Mouse (Mus musculus) hindbrain, embryonic 12.5 days (tissue): ENCODE results near the gene Sec24b. TPM values are rescaled to one million over a fixed set of nuclear protein-coding genes. Genes with fewer than 3 reads are reported as not detected.

Experiments used
- ATAC-seq: fragments of 200-750 bp; cut with Nextera tagmentation; 2 replicates; pipeline ENCODE4 v1.8.0; 2017; ENCODE audit warnings: moderate TSS enrichment; ENCODE audit not compliant: low FRiP score
- H3K27ac ChIP-seq: fragments of 300-500 bp; sonication (generic); 2 replicates; pipeline ENCODE4 v1.5.1; 2016; ENCODE audit warnings: mild to moderate bottlenecking
- H3K27me3 ChIP-seq: fragments of 300-500 bp; sonication (generic); 2 replicates; pipeline ENCODE4 v1.6.1; 2016; ENCODE audit warnings: mild to moderate bottlenecking
- H3K36me3 ChIP-seq: fragments of 300-500 bp; sonication (generic); 2 replicates; pipeline ENCODE4 v1.6.1; 2016; ENCODE audit warnings: mild to moderate bottlenecking
- H3K4me1 ChIP-seq: fragments of 300-500 bp; sonication (generic); 2 replicates; pipeline ENCODE4 v1.6.1; 2016
- H3K4me2 ChIP-seq: fragments of 300-500 bp; sonication (generic); replicated peaks from 2 replicates; pipeline ENCODE4 v1.6.1; 2016; ENCODE audit warnings: mild to moderate bottlenecking
- H3K4me3 ChIP-seq: fragments of 300-500 bp; sonication (generic); 2 replicates; pipeline ENCODE4 v1.5.1; 2016; ENCODE audit warnings: mild to moderate bottlenecking
- H3K9ac ChIP-seq: fragments of 300-500 bp; sonication (generic); 2 replicates; pipeline ENCODE4 v1.6.1; 2016; ENCODE audit warnings: mild to moderate bottlenecking, moderate library complexity
- H3K9me3 ChIP-seq: fragments of 300-500 bp; sonication (generic); replicated peaks from 2 replicates; pipeline ENCODE4 v1.6.1; 2016; ENCODE audit warnings: mild to moderate bottlenecking
- WGBS: fragments of 180-500 bp; shearing (Covaris S2); methylation state at CpG from one replicate; pipeline ENCODE4 v1.1.7; 2016; 5-methylcytosine and 5-hydroxymethylcytosine counted together
- polyA plus RNA-seq: library from polyadenylated mRNA; unstranded; fragments of >200 nt; fragmentation: Nextera tagmentation; extraction: Ambion mirVana; gene quantifications from 2 replicates; pipeline ENCODE4 v1.2.1, GENCODE M21; 2016

Gene Sec24b
- polyA plus RNA-seq, 1 experiment from 2014 or later: 36.8 TPM

DNA sequence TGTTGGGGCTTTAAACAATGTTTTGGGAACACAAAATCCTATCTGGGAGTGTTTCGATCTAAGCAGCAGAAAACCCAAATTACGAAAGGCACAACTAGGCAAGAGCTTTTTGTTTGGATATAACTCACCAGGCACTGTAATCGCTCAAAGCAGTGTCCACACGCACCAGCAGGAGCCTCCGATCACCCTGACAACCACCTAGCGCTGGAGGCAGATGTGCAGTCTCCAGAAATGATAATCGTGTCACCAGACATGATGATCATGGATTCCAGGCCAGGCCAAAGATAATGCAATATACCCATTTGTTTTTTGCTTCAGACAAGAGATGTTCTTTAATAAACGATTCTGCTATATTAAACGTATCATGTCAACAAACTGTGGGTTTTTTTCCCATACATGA, 93.5 kb downstream of the Sec24b start:
- Histone ChIP-seq H3K9ac (no peak overlapping the region), H3K4me3 (no peak overlapping the region), H3K36me3 (no peaks in the 10 kb centered on the region), H3K4me2 (no peak overlapping the region), H3K27me3 (peaks cover 26% of the 10 kb centered on the region), H3K4me1 (peaks cover 22% of the 10 kb centered on the region), H3K27ac (no peak overlapping the region), H3K9me3 (no peaks in the 10 kb centered on the region)
- no peak for ATAC-seq
- WGBS: 69% methylated on average over 9 of the region's 9 CpGs

DNA sequence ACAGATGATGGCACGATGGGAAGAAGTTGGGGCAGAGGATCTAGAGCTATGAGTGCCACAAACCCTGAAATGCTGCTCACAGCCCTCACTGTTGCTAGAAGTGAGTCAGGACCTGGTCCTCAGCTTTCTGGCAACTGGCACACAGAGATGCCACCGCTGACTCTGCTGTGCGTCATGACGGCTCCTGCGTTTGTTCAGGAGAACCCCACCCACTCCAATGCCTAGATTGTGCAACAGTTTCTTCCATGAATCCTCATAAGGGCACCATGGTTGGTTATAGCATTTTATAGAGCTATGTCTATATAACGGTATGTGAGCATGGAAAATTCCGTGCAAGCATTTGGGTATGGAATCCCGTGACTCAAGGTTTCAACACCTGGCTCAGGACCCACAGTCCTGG, 96.7 kb downstream of the Sec24b start:
- H3K27ac ChIP-seq: no peak overlapping the region
- H3K36me3 ChIP-seq: no peaks in the 10 kb centered on the region
- no peak overlapping the region for H3K4me3 ChIP-seq
- peaks cover 14% of the 10 kb centered on the region for H3K27me3 ChIP-seq
- ATAC-seq: no peak
- H3K9me3 ChIP-seq: no peaks in the 10 kb centered on the region
- no peak overlapping the region for H3K9ac ChIP-seq
- peaks cover 6% of the 10 kb centered on the region for H3K4me1 ChIP-seq
- WGBS: 91% methylated on average over 8 of the region's 8 CpGs
- H3K4me2 ChIP-seq: no peak overlapping the region

DNA sequence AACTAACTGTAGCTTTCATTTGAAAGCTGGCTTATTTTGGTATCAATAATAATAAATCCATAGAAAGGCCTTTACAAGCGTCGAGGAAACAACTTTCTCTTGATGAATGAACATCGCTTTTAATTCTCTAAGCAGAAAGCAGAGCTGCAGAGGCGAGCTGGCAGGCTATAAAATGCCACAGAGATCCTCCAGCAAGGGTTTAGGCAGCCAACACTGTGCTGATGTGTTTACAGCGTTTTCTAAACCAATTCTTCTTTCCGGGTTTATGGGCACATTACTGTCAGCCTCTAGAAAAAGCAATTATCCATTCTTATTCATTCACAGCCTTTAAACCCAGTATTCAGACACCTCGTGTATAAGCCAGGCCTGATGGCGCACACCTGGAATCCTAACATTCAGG, 98.8 kb downstream of the Sec24b start:
- no peaks in the 10 kb centered on the region for H3K36me3 ChIP-seq
- no peaks in the 10 kb centered on the region for H3K4me1 ChIP-seq
- H3K27me3 ChIP-seq: no peaks in the 10 kb centered on the region
- no peak overlapping the region for H3K4me3 ChIP-seq
- H3K4me2 ChIP-seq: no peak overlapping the region
- 79% methylated on average over 8 of the region's 8 CpGs for whole genome bisulfite sequencing
- no peak for ATAC-seq
- H3K9me3 ChIP-seq: no peaks in the 10 kb centered on the region
- no peak overlapping the region for H3K9ac ChIP-seq
- H3K27ac ChIP-seq: no peak overlapping the region

DNA sequence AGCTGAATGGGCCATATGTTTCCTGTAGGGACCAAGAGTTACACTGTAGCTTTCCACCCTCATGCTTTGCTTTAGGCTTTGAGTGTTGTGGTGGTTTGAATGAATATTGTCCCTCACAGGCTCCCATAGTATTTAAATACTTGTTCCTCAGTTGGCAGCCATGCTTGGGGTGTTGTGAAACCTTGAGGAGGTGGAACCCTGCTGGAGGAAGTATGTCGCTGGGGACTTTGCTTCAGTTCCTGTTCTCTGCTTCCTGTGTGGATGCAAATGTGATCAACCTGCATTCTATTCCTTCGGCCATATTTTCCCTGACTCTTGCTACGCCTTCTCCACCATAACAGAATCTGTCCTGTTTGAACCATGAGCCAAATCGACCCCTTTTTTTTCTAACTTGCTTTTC, 108.1 kb downstream of the Sec24b start:
- Histone ChIP-seq H3K36me3 (no peaks in the 10 kb centered on the region), H3K9ac (no peak overlapping the region), H3K4me1 (no peaks in the 10 kb centered on the region), H3K4me2 (no peak overlapping the region), H3K27ac (no peak overlapping the region), H3K9me3 (no peaks in the 10 kb centered on the region; the same call in 1 of the 2 replicates), H3K27me3 (no peaks in the 10 kb centered on the region), H3K4me3 (no peak overlapping the region)
- WGBS: 86% methylated on average over 4 of the region's 4 CpGs
- ATAC-seq: no peak

DNA sequence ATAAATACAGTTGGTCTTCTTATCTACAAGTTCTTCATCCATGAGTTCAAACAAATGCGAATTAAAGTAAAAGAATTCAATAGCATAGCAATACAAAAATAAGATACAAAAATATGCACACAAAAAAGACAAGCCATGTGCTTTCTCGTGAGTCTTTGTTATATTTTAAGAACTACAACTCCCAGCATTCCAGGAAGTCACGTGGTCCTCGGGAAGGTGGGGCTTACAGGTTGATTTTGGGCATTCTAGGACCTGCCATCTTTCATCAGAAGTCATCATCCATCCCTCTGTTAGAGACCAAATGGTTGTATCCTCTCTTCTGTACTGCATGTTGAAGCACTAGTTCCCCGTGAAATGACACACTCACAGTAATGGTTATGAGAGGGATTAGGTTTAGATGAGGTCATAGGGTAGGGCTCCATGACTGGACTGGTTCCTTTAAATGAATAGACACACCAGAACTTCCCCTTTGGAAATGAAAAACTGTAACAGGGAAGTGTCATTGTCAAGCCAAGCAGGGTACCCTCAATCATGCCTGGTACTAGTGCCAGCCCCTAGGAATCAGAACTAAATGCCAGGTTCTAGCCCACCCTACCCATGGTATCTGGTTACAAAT, 112.1 kb downstream of the Sec24b start:
- H3K9ac ChIP-seq: no peak overlapping the region
- H3K9me3 ChIP-seq: no peaks in the 10 kb centered on the region
- no peak overlapping the region for H3K27ac ChIP-seq
- H3K27me3 ChIP-seq: no peaks in the 10 kb centered on the region
- no peak overlapping the region for H3K4me3 ChIP-seq
- WGBS: 87% methylated on average over 5 of the region's 5 CpGs
- H3K36me3 ChIP-seq: no peaks in the 10 kb centered on the region
- no peaks in the 10 kb centered on the region for H3K4me1 ChIP-seq
- no peak for ATAC-seq
- no peak overlapping the region for H3K4me2 ChIP-seq

DNA sequence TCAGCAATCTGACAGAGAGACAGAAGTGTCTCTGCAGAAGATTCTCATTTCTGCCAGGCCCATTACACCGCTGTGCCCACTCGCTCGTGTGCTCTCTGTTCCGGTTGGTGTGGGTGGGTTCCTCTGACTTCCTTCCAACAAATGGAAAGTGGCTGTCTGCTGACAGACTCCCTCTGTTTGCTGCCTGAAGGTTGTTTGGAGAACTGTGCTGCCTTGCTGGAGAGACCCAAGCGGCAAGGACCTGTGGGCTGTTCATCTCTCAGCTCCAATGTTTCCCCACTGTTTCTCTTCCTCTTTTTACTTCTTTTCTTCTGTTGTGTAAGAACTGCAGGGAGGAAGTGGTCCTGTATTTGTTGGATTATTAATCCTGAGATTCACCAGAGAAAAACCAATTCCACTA, 113.0 kb downstream of the Sec24b start:
- Histone ChIP-seq H3K9ac (no peak overlapping the region), H3K36me3 (no peaks in the 10 kb centered on the region), H3K9me3 (no peaks in the 10 kb centered on the region), H3K4me3 (no peak overlapping the region), H3K27ac (no peak overlapping the region), H3K4me1 (no peaks in the 10 kb centered on the region), H3K27me3 (no peaks in the 10 kb centered on the region), H3K4me2 (no peak overlapping the region)
- no peak for ATAC-seq
- 84% methylated on average over 5 of the region's 5 CpGs for WGBS

DNA sequence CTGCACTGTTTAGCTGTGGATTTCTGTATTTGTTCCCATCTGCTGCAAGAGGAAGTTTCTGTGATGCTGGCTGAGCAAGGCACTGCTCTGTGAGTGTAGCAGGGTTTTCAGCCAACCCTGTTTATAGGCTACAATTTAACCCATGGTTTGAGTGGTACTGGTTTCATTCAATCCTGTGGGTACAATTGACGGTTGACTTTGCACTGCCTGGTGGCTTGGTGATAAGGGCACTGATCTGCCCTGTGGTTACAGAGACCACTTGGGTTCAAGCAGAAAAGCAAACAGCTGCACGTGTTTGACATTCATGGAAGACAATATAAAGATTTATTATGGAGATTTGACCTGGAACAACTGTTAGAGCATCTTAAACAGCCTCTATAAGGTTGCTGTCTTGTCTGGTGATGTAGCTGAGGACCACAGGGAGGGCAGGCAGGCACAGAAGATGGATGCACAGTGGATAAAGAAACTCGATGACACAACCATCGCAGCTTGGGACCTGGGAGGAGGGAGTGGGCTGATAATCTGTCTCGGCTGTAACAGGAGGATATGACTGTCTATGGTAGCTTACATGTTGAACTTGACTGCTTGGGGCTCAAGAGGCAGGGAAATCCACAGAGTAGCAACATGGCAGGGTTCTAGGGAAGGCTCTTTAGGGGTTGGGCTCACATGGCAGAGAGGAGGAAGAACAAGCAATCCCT, 115.0 kb downstream of the Sec24b start:
- H3K36me3 ChIP-seq: no peaks in the 10 kb centered on the region

DNA sequence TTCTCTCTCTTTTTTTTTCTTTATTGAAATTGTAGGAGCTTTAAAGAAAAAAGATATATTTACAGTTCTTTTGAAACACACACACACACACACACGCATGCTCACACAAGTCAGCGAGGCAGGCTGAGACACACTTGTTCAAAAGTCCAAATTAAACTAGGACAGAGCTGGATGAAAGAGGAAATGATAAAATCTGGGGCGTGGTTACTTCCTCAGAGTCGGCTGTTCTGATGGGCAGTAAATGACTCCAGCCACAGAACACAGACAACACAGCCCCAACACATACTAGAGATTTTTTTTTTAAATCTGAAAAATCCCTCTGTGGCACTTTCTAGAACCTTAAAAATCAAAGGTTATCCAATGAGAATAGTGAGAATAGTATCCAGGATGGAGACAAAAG, 117.5 kb downstream of the Sec24b start:
- WGBS: 78% methylated on average over 4 of the region's 4 CpGs
- H3K4me3 ChIP-seq: no peak overlapping the region
- no peak for ATAC-seq

More for the DNA sequence above, 115.0 kb downstream of the Sec24b start:
- H3K4me1 ChIP-seq: no peaks in the 10 kb centered on the region
- H3K9me3 ChIP-seq: no peaks in the 10 kb centered on the region
- no peak overlapping the region for H3K4me2 ChIP-seq
- no peaks in the 10 kb centered on the region for H3K27me3 ChIP-seq
- no peak overlapping the region for H3K27ac ChIP-seq
- WGBS: 81% methylated on average over 5 of the region's 5 CpGs
- no peak overlapping the region for H3K9ac ChIP-seq
- H3K4me3 ChIP-seq: no peak overlapping the region
- ATAC-seq: no peak

DNA sequence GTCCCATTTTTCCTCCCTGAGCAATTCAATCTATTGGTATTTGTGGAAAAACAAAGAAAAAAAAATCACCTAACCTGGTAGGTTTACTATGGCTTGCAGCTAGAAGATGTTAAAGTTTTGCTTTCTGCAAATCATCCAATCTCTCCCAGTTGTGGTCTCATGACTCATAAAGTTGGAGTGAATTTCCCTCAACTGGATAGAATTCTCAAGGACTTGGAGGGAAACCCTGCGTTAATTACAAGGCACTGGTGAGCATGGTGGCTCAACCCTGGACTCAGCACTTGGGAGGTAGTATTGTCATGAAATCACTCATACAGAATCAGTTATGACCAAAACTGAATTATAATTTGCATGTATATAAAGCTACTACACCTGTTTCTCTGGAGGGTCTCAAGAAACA, 120.1 kb downstream of the Sec24b start:
- no peak for ATAC-seq
- H3K27ac ChIP-seq: no peak overlapping the region
- WGBS: 90% methylated on average over 1 of the region's 1 CpGs
- no peak overlapping the region for H3K9ac ChIP-seq
- no peak overlapping the region for H3K4me2 ChIP-seq
- H3K4me1 ChIP-seq: peaks cover 2% of the 10 kb centered on the region; the same call in 1 of the 2 replicates
- H3K9me3 ChIP-seq: no peaks in the 10 kb centered on the region
- no peaks in the 10 kb centered on the region for H3K36me3 ChIP-seq
- H3K4me3 ChIP-seq: no peak overlapping the region
- H3K27me3 ChIP-seq: no peaks in the 10 kb centered on the region

More for the DNA sequence above, 117.5 kb downstream of the Sec24b start:
- Histone ChIP-seq H3K36me3 (no peaks in the 10 kb centered on the region), H3K9ac (no peak overlapping the region), H3K9me3 (no peaks in the 10 kb centered on the region), H3K27me3 (no peaks in the 10 kb centered on the region), H3K27ac (no peak overlapping the region), H3K4me2 (no peak overlapping the region), H3K4me1 (no peaks in the 10 kb centered on the region)

DNA sequence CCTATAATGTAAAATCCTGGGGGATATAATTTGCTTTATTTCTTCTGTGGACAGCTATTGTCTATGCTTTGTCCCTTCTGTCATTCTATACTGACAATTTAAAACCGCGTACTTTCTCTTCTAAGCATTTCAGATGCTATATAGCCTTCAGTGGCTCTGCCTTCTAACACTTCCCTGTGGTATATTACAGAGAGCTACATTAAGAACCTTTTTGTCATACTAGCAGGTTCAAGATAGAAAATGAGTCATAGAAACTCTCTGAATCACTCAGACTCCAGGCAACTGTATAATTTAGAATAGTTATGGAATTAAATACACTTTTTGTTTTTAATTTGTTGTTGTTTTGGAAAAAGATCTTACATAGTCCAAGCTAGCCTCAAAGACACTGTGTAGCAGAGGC, 120.6 kb downstream of the Sec24b start:
- 90% methylated on average over 2 of the region's 2 CpGs for WGBS
- Histone ChIP-seq H3K9ac (no peak overlapping the region), H3K4me1 (peaks cover 2% of the 10 kb centered on the region; the same call in 1 of the 2 replicates), H3K36me3 (no peaks in the 10 kb centered on the region), H3K9me3 (no peaks in the 10 kb centered on the region), H3K27ac (no peak overlapping the region), H3K4me3 (no peak overlapping the region), H3K4me2 (no peak overlapping the region), H3K27me3 (no peaks in the 10 kb centered on the region)
- no peak for ATAC-seq

DNA sequence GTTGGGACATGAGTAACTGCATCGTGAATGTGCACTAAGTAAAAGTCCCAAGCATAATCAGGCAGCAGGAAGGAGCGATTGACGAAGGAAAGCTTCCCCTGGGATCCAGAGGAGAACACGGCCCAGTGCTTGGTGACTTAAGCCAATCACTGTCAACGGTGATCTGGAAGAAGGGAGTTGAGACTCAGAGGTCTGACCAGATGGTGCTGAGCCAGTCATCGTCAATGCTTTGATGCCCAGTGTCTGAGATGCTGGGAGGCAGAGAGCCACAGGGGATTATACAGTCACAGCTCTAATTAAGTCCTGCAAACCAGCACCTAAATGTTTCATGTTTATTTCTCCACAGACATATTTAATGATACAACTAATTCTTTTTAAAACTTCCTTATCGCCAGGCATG, 122.3 kb downstream of the Sec24b start:
- H3K36me3 ChIP-seq: no peaks in the 10 kb centered on the region
- no peak overlapping the region for H3K4me3 ChIP-seq
- peaks cover 2% of the 10 kb centered on the region; the same call in 1 of the 2 replicates for H3K4me1 ChIP-seq
- no peaks in the 10 kb centered on the region for H3K27me3 ChIP-seq
- no peak overlapping the region for H3K27ac ChIP-seq
- ATAC-seq: no peak
- 51% methylated on average over 7 of the region's 7 CpGs for WGBS
- H3K4me2 ChIP-seq: no peak overlapping the region
- no peak overlapping the region for H3K9ac ChIP-seq
- H3K9me3 ChIP-seq: no peaks in the 10 kb centered on the region

DNA sequence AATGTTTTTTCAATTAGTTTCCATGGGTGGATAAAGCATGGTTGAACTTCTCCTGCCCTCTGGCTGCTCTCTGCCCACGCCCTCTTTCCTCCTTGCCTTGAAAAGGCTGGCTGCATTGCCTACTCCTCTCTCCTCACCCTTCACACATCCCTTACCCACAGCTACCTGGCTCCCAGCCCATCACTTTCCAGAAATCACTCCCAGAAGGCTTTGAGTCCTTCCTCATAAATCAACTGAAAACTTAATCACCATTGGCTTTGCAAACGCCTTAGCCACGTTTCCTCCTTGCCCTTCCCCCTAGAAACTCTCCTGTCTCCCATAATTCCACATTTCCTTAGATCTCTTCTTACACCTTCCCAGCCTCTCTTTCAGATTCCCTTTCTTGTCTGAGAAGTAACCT, 123.5 kb downstream of the Sec24b start:
- Histone ChIP-seq H3K9ac (no peak overlapping the region), H3K4me2 (no peak overlapping the region), H3K27me3 (no peaks in the 10 kb centered on the region), H3K4me1 (peaks cover 2% of the 10 kb centered on the region; the same call in 1 of the 2 replicates), H3K4me3 (no peak overlapping the region), H3K27ac (no peak overlapping the region), H3K36me3 (no peaks in the 10 kb centered on the region), H3K9me3 (no peaks in the 10 kb centered on the region)
- WGBS: 73% methylated on average over 3 of the region's 3 CpGs
- ATAC-seq: no peak

DNA sequence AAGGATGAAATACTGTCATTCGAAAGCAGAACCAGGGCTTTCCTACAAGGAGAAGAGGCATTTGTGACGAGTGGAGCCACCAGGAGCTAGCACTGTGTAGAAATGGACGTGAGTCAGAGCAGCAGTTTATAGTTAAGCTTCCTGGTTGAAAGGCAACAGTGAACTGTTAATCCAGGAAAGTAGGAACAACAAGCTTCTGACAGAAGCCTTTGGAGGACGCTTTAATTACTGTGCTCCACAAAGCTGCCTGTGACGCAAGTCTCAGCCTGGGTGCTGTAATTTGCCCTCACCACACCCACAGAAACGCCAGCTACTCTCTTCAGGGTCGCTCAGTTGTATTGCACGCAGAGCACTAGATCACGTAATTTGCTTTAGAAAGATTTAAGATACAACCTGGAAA, 124.8 kb downstream of the Sec24b start:
- H3K9me3 ChIP-seq: no peaks in the 10 kb centered on the region
- H3K4me2 ChIP-seq: no peak overlapping the region
- H3K9ac ChIP-seq: no peak overlapping the region
- H3K27ac ChIP-seq: no peak overlapping the region
- no peak for ATAC-seq
- no peak overlapping the region for H3K4me3 ChIP-seq
- 70% methylated on average over 9 of the region's 9 CpGs for WGBS
- H3K4me1 ChIP-seq: peaks cover 2% of the 10 kb centered on the region; the same call in 1 of the 2 replicates
- H3K27me3 ChIP-seq: no peaks in the 10 kb centered on the region
- H3K36me3 ChIP-seq: no peaks in the 10 kb centered on the region
